In the genomic region with DNA sequence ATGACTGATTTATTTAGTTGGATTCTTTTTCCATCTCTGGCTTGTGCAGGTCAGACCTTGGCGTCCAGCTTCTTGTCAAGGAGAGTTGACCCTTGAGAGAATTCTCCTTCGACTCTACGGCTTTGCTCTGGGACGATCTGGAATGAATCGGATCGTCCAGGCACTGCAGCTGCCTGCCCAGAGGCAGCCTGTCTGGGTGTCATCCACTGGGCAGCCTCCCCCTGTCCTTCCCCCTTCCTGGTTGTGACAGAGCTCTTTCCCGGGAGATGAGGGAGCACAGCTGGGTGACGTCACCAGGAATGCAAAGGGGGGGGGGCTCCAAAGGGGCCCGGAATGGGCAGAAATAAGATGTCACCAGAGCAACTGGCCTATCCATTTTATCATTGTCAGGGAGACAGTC, we compare ENCODE assay signal across 11 mouse cellular contexts.
DNase-seq lines count a peak whose midpoint lies in the region; ATAC-seq and TF ChIP-seq lines count a peak whose summit lies in the region.
"Had no signal": no experiment of that assay in that cellular context is flagged by ENCODE, and none has a peak within 500 bp of the region (broad histone marks: within the 10 kb centered on the region; RNA-seq: fewer than 3 reads in every experiment).

No protein-coding gene starts in this region.

- no peak for DNase-seq in heart, adult 9 months (ENCODE audit: low spot score in 2 of 2)
- DNase-seq in midbrain, embryonic 11.5 days (ENCODE audit: low spot score, missing footprints) = peak; percentile 87
- no peak for DNase-seq in midbrain, postnatal 0 days (ENCODE audit: low spot score)
- no peak for DNase-seq in cerebellum, adult 11 months
- no peak for DNase-seq in layer of hippocampus, adult 2 months (ENCODE audit: low spot score in 2 of 2)
- DNase-seq: right cerebral cortex, adult 18-20 months; thymus, postnatal 14 days had no signal

- H3K4me2 ChIP-seq in heart, embryonic 11.5 days = peak overlapping the region; percentile 53
- H3K4me2 ChIP-seq in midbrain, embryonic 11.5 days = no peak overlapping the region; the same call in 1 of the 2 replicates
- no peak overlapping the region for H3K4me2 ChIP-seq in midbrain, postnatal 0 days (ENCODE audit: low read depth, low read length, poor library complexity, severe bottlenecking)
- H3K4me2 ChIP-seq in limb, embryonic 13.5 days (replicated peaks) = peak overlapping the region; percentile 47
- H3K4me2 ChIP-seq: liver, embryonic 15.5 days had no signal

- no peak overlapping the region for H3K4me3 ChIP-seq in heart, embryonic 11.5 days (ENCODE audit: low read depth, low read length)
- no peak overlapping the region for H3K4me3 ChIP-seq in midbrain, embryonic 11.5 days (ENCODE audit: low read depth, low read length)
- H3K4me3 ChIP-seq in midbrain, postnatal 0 days (ENCODE audit: low read depth, low read length) = no peak overlapping the region
- H3K4me3 ChIP-seq in limb, embryonic 13.5 days = no peak overlapping the region
- no peak overlapping the region for H3K4me3 ChIP-seq in layer of hippocampus, adult 2 months
- H3K4me3 ChIP-seq: liver, embryonic 15.5 days had no signal

- no peaks in the 10 kb centered on the region for H3K36me3 ChIP-seq in heart, embryonic 11.5 days (ENCODE audit: control insufficient read depth, insufficient read depth, low read length)
- no peaks in the 10 kb centered on the region for H3K36me3 ChIP-seq in midbrain, embryonic 11.5 days (ENCODE audit: control insufficient read depth, insufficient read depth, low read length)
- no peaks in the 10 kb centered on the region for H3K36me3 ChIP-seq in midbrain, postnatal 0 days (ENCODE audit: insufficient read depth, low read length)
- no peaks in the 10 kb centered on the region for H3K36me3 ChIP-seq in limb, embryonic 13.5 days
- H3K36me3 ChIP-seq: liver, embryonic 15.5 days had no signal

- H3K4me1 ChIP-seq in heart, embryonic 11.5 days (ENCODE audit: control insufficient read depth, insufficient read depth, low read length) = peaks cover 6% of the 10 kb centered on the region; the same call in 1 of the 2 replicates
- H3K4me1 ChIP-seq in midbrain, embryonic 11.5 days (ENCODE audit: control insufficient read depth, insufficient read depth, low read length) = 0 out of 2 replicates have a peak, but pooled peaks cover 3% of the 10 kb centered on the region
- no peaks in the 10 kb centered on the region for H3K4me1 ChIP-seq in midbrain, postnatal 0 days (ENCODE audit: insufficient read depth, low read length)
- peaks cover 24% of the 10 kb centered on the region for H3K4me1 ChIP-seq in limb, embryonic 13.5 days
- H3K4me1 ChIP-seq: liver, embryonic 15.5 days had no signal

- H3K27me3 ChIP-seq in heart, embryonic 11.5 days (ENCODE audit: control insufficient read depth, insufficient read depth, low read length) = no peaks in the 10 kb centered on the region
- H3K27me3 ChIP-seq in midbrain, embryonic 11.5 days (ENCODE audit: control insufficient read depth, insufficient read depth, low read length) = no peaks in the 10 kb centered on the region
- 0 out of 2 replicates have a peak, but pooled peaks cover 6% of the 10 kb centered on the region for H3K27me3 ChIP-seq in midbrain, postnatal 0 days (ENCODE audit: insufficient read depth, low read length)
- 0 out of 2 replicates have a peak, but pooled peaks cover 2% of the 10 kb centered on the region for H3K27me3 ChIP-seq in limb, embryonic 13.5 days

- no peaks in the 10 kb centered on the region for H3K9me3 ChIP-seq in heart, embryonic 11.5 days (replicated peaks; ENCODE audit: control insufficient read depth, low read length)
- no peaks in the 10 kb centered on the region for H3K9me3 ChIP-seq in midbrain, embryonic 11.5 days (ENCODE audit: control insufficient read depth, low read length)
- H3K9me3 ChIP-seq in midbrain, postnatal 0 days (ENCODE audit: low read length) = no peaks in the 10 kb centered on the region
- no peaks in the 10 kb centered on the region for H3K9me3 ChIP-seq in limb, embryonic 13.5 days
- H3K9me3 ChIP-seq: liver, embryonic 15.5 days had no signal

- ATAC-seq in heart, embryonic 11.5 days (replicated peaks; ENCODE audit: insufficient number of reproducible peaks, low FRiP score, low TSS enrichment) = peak; percentile 64; the same call in 1 of the 2 replicates
- peak; percentile 35; the same call in 1 of the 2 replicates for ATAC-seq in midbrain, embryonic 11.5 days (ENCODE audit: low FRiP score)
- ATAC-seq in midbrain, postnatal 0 days (ENCODE audit: low FRiP score) = no peak
- ATAC-seq in limb, embryonic 13.5 days (ENCODE audit: low FRiP score, low read depth) = peak; percentile 63; the same call in 1 of the 2 replicates
- ATAC-seq in cerebellum, adult (ENCODE audit: insufficient number of reproducible peaks, low FRiP score, low TSS enrichment) = no peak

- H3K27ac ChIP-seq in heart, embryonic 11.5 days (ENCODE audit: low read depth, low read length) = no peak overlapping the region
- no peak overlapping the region for H3K27ac ChIP-seq in midbrain, embryonic 11.5 days (ENCODE audit: low read depth, low read length)
- no peak overlapping the region for H3K27ac ChIP-seq in midbrain, postnatal 0 days (ENCODE audit: low read depth, low read length)
- H3K27ac ChIP-seq in limb, embryonic 13.5 days = no peak overlapping the region
- H3K27ac ChIP-seq in layer of hippocampus, adult 2 months = no peak overlapping the region
- H3K27ac ChIP-seq: liver, embryonic 15.5 days had no signal

- WGBS in heart, embryonic 11.5 days (ENCODE audit: insufficient replicate concordance) = 9% methylated on average over 9 of the region's 9 CpGs
- WGBS in midbrain, embryonic 11.5 days = 19% methylated on average over 8 of the region's 9 CpGs
- 19% methylated on average over 9 of the region's 9 CpGs for WGBS in midbrain, postnatal 0 days
- 5% methylated on average over 9 of the region's 9 CpGs for WGBS in limb, embryonic 13.5 days

- no peak for TF ChIP-seq CTCF in midbrain, postnatal 0 days (IDR thresholded peaks at IDR 0.05)
- TF ChIP-seq CTCF in layer of hippocampus, adult 2 months (conservative IDR thresholded peaks at IDR 0.05) = no peak

- no peak overlapping the region for H3K9ac ChIP-seq in heart, embryonic 11.5 days (ENCODE audit: low read depth, low read length)
- H3K9ac ChIP-seq in midbrain, embryonic 11.5 days (ENCODE audit: low read length) = no peak overlapping the region
- H3K9ac ChIP-seq in midbrain, postnatal 0 days (replicated peaks; ENCODE audit: low read length, poor library complexity, severe bottlenecking) = no peak overlapping the region
- no peak overlapping the region for H3K9ac ChIP-seq in limb, embryonic 13.5 days
- H3K9ac ChIP-seq: liver, embryonic 15.5 days had no signal

Comparison
In these comparisons a context has a peak if more than half of its experiments do, and no peak if none do; other contexts are left out.
1. ATAC-seq: peak in heart, embryonic 11.5 days (single experiment), midbrain, embryonic 11.5 days (single experiment) and limb, embryonic 13.5 days (single experiment); none in midbrain, postnatal 0 days (single experiment) and cerebellum, adult (single experiment).
2. H3K4me2 ChIP-seq: peak in heart, embryonic 11.5 days (single experiment) and limb, embryonic 13.5 days (single experiment); none in midbrain, embryonic 11.5 days (single experiment) and midbrain, postnatal 0 days (single experiment).